Mouse (Mus musculus) testis, postnatal 10 days (tissue): Measurements from ENCODE around the gene Catsperz.
"Not testable (repeated sequence)": the region's sequence is repeated elsewhere in the genome, so short reads cannot be mapped to it uniquely, and the experiment has no call there.

Experiments
- DNase-seq: peaks from one replicate; pipeline ENCODE4 v3.0.0; 2021; ENCODE audit warnings: low spot score

The Catsperz gene

DNA sequence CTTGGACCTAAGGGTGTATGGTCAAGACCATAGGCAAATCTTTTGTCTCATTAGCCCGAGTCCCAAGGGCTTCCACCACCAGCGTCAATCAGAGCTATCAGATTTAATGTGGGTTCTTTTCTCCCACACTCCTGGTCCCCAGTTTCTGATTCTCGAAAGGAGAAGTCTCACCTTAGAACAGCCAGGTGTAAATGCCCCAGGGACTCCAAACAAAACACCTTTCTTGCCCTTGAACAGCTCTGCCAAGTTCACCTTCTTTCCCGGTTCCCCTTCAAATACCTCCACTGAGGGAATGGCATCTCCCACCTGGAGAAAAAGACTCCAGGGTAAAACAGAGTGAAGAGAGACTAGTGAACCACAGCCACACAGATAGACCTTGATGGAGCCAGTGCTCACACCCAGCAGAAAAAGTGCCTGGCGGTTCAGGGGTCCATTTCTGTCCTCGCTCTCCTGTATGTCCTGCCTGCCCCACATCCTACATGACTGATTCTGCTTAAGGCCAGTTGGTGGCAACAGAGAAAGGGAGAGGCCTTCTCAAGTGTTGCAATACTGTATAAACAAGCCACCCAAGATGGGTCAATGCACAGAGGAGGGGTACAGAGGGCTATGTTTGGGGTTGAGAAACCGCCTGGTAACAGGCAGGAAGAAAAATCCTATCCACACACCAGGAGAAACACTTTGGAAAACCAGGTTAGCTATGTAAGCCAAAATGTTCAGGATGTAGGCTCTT, 17.2 kb downstream of the Catsperz start:
- DNase-seq: no peak

GRCm38 (mm10) chr19:6907094-6907493, 18.1 kb downstream of the Catsperz start:
- DNase-seq: no peak

- no peak for DNase-seq
These were observed 19.0 kb downstream of the Catsperz start for GRCm38 (mm10) chr19:6906199-6906598.

DNA sequence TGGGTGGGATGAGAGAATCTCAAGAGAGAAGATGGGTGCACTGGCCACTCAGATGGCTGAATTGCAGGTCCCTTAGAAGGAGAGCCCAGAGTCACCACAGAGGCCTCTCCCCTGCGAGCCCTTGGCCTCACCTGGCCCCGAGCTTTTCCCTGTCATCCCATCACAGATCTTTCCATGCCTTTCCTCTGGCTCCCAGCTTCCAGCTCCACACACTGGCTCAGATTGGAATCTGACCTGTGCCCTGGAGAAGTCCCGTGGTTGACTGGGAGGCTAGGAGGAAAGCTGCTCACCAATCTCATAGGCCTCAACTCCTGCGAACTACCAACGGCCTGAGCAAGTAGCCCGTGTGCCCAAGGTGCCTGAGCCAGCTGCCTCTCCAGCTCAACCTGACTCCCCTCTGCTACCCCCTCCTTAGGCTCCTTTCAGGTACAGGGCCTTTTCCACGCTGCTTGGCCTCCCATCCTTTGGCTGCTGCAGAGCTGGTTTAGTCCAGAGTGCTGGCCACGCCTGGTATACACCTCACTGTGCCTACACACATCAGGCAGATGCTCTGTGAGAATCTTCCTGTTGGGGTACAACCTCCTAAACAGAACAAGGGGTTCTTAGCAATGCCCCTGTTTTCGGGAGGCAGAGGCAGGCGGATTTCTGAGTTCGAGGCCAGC, 19.6 kb downstream of the Catsperz start:
- no peak for DNase-seq

DNA sequence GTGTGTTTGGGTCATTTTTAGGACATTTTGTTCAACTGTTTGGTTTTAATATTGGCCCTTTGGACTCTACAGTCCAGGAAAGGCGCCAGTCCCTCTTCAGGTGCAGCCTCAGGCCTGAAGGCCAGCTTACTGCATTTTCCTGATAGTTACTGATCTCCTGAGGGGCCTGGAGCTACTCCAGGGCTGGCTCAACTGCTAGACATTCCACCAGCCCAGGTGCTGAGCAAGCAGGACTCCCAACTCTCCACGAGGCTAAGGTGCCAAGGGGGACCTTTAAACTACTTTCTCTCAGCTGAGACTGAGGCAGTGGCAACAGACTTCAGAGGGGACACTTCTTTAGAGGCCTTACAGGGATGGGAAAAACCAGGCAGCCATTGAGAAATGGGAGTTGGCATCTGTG, 20.3 kb downstream of the Catsperz start:
- DNase-seq: no peak

DNA sequence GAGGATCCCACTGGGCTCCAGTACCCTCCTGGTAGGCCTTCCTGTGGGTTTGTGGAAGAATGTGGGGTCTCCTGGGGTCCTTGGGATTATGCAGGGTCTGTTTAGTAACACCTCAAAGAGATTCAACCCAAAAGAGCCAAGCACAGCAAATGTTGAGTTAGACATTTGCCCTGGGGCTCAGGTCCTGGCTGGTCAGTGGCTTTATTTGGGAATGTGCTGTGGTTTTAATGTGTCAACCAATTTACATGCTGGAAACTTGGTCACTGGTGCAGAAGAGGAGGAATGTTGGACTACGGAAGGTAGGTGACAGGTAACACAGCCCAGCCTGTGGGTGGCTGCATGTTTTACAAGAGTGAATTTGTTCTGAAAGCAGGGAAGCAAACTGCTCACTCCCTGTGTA, 22.1 kb downstream of the Catsperz start:
- no peak for DNase-seq

GRCm38 (mm10) chr19:6899641-6900040, 25.5 kb downstream of the Catsperz start:
- DNase-seq: no peak

DNA sequence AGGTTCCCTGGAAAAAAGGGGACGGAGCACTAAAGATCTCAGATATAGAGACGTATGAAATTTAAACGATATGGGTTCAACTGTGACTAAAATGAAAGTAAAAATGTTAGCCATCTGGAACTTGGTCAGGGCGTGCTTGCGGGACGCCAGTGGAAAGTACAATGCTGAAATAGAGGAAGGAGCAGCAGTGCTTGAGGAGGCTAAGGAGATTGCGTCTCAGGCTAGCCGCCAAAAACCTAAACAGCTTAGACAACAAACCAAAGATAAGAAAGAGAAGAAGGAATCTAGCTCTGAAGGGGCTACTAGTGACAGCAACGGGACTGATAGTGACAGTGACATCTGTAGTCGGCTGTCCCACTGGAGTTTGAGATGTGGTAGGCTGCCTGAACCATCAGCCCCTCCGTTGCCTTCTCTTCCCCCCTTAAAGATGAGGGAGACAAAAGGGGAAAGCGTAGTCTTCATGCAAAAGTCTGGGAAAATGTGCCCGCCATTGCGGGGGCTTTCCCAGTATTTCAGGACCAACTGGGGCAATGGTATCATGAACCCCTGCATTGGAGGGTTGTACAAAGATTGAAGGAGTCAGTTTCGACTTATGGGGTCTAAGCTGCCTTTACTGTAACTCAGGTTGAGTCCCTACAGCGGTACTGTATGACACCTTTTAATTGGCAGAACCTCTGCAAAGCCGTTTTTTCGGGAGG, 29.4 kb downstream of the Catsperz start:
- DNase-seq: not testable (repeated sequence)

DNA sequence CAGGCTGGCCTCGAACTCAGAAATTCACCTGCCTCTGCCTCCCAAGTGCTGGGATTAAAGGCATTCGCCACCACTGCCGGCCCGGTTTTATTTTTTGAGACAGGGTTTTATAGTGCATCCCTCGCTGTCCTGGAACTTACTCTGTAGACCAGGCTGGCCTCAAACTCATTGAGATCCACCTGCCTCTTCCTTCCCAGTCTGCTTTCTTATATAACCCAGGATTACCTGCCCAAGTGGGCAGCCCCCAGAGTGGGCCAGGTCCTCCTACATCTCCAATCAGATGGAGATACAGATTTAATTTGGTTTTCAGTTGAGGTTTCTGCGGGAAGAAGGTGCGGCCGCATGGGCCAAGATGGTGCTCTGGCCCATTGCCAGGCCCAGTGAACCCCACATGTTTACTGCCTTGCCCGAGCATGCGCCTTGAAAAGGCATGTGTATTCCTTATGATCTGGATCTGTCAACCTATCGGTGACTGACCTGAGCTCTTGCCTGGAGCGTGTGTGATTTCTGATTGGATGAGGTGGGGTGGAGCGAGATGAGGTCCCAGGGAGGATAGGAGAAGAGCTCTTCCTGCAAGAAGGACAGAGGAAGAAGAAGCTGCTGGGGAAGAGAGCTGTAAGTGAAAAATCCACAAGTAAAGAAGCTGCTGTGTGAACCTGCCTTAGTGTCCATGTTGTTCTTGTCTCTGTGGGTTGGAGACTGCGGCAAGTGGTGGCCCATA, 31.3 kb downstream of the Catsperz start:
- no peak for DNase-seq

GRCm38 (mm10) chr19:6892512-6892911, 32.7 kb downstream of the Catsperz start:
- DNase-seq: no peak

GRCm38 (mm10) chr19:6877965-6878364, 47.2 kb downstream of the Catsperz start:
- DNase-seq: peak; percentile 63

DNA sequence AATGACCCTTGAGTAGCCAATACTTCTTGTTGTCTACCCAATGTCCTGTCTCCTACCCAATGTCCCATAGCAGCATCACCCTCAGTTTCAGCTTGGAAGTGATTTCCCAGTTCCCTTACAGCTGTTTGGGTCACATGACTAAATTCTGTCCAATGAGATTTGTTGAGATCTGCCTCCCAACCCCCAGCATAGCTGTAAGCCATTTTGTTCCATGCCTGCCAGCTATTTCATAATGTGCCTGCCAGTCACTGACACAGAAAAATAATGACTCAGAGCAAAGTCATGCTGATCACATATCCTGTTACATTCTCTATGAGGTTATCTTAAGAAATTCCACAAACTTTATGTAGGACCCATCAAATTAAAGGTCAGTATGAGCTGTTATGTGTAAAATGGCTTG, 48.4 kb downstream of the Catsperz start:
- DNase-seq: no peak

- no peak for DNase-seq
These were observed 49.3 kb downstream of the Catsperz start for GRCm38 (mm10) chr19:6875834-6876233.

- no peak for DNase-seq
These were observed 50.9 kb downstream of the Catsperz start for GRCm38 (mm10) chr19:6874257-6874656.

DNA sequence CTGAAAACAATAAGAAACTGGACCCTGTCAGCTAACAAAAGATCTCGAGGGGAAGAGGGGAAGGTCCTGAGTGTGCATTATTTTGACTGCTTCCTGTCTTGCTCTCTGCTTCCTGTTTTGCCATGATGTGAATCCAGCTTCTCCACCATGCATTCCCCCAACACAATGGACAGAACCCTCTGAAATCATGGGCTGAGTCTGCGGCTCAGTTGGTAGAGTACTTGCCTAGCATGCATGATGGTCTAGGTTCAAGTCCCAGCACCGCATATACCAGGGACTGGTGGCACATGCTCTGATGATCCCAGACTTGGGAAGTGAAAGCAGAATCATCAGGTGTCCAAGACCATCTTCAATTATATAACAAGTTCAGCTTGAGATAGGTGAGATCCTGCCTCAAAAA, 52.5 kb downstream of the Catsperz start:
- DNase-seq: no peak
